Mouse (Mus musculus) stomach, embryonic 16.5 days (tissue): ENCODE measurements around the gene Sema6d. TPM values are rescaled to one million over a fixed set of nuclear protein-coding genes. Genes with fewer than 3 reads are reported as not detected.

Source experiments
- ATAC-seq: fragments of 200-750 bp; cut with Nextera tagmentation; 2 replicates; pipeline ENCODE4 v1.8.0; 2017; ENCODE audit warnings: moderate number of reproducible peaks, moderate TSS enrichment; ENCODE audit not compliant: insufficient read depth, low FRiP score
- H3K27ac ChIP-seq: fragments of 300-500 bp; sonication (generic); 2 replicates; pipeline ENCODE4 v1.5.1; 2014; ENCODE audit warnings: low read length
- H3K27me3 ChIP-seq: fragments of 300-500 bp; sonication (generic); 2 replicates; pipeline ENCODE4 v1.6.1; 2014; ENCODE audit warnings: low read length, control low read depth, mixed read lengths; ENCODE audit not compliant: control insufficient read depth, insufficient read depth
- H3K36me3 ChIP-seq: fragments of 300-500 bp; sonication (generic); 2 replicates; pipeline ENCODE4 v1.6.1; 2014; ENCODE audit warnings: low read length; ENCODE audit not compliant: control insufficient read depth, insufficient read depth
- H3K4me1 ChIP-seq: fragments of 300-500 bp; sonication (generic); 2 replicates; pipeline ENCODE4 v1.6.1; 2014; ENCODE audit warnings: low read length, control low read depth, mixed read lengths; ENCODE audit not compliant: control insufficient read depth, insufficient read depth
- H3K4me2 ChIP-seq: fragments of 300-500 bp; sonication (generic); 2 replicates; pipeline ENCODE4 v1.6.1; 2014; ENCODE audit warnings: low read depth, low read length, mixed read lengths
- H3K4me3 ChIP-seq: fragments of 300-500 bp; sonication (generic); replicated peaks from 2 replicates; pipeline ENCODE4 v1.5.1; 2014; ENCODE audit warnings: mild to moderate bottlenecking, low read length
- H3K9ac ChIP-seq: fragments of 300-500 bp; sonication (generic); 2 replicates; pipeline ENCODE4 v1.6.1; 2014; ENCODE audit warnings: low read length
- H3K9me3 ChIP-seq: fragments of 300-500 bp; sonication (generic); replicated peaks from 2 replicates; pipeline ENCODE4 v1.6.1; 2016; ENCODE audit warnings: low read length, control low read depth; ENCODE audit not compliant: control insufficient read depth
- WGBS: fragments of 180-500 bp; shearing (Covaris S2); extraction: QIAGEN DNeasy Blood & Tissue Kit; methylation state at CpG from one replicate; pipeline ENCODE4 v1.1.7; 2014; 5-methylcytosine and 5-hydroxymethylcytosine counted together
- polyA plus RNA-seq: library from polyadenylated mRNA; unstranded; fragments of >200 nt; fragmentation: Nextera tagmentation; extraction: Ambion mirVana; gene quantifications from 2 replicates; pipeline ENCODE4 v1.2.1, GENCODE M21; 2015

Sema6d gene
- polyA plus RNA-seq, 1 experiment from 2014 or later = 10.4 TPM

DNA sequence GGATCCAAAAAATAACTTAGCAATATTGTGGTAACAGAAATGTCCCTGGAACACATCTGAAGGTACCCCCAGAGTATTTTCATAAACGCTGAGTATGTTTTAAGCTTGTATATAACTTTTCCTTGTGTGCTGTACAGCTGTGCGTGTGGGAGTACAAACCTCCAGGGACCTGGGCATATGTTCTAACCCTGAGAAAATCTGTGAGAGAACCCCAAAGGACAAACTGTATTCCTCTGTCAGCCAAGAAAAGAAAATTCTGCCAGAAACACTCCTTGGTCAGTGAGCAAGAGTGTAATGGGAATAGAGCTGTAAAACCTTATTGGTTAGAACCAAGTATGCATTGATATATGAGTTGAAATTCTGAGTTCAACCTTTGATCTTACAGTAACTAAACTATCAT, 203.8 kb downstream of the Sema6d start:
- 85% methylated on average over 2 of the region's 2 CpGs for WGBS
- no peak overlapping the region for H3K4me2 ChIP-seq
- H3K4me1 ChIP-seq = no peaks in the 10 kb centered on the region
- H3K9me3 ChIP-seq = no peaks in the 10 kb centered on the region
- no peaks in the 10 kb centered on the region for H3K27me3 ChIP-seq
- no peaks in the 10 kb centered on the region for H3K36me3 ChIP-seq
- ATAC-seq = no peak
- no peak overlapping the region for H3K4me3 ChIP-seq
- H3K9ac ChIP-seq = no peak overlapping the region
- no peak overlapping the region for H3K27ac ChIP-seq

DNA sequence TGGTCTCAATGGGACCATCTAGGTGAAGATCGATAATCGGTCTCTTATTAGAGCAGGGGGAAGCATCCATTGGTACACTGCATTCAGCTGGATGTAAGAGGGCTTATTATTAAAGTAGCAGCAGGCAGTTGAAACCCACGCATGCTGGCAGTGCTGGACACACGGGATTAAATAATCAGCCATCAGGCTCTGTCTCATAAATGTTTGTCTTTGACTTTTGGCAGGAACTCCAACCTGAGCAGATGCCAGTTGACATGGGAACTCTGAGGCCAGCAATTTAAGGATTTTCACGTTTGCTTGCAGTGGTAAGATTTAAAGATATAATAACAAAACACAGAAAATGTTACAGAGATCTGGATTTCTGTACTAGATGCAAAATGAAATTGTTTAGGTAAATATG, 208.6 kb downstream of the Sema6d start:
- H3K36me3 ChIP-seq = no peaks in the 10 kb centered on the region
- no peaks in the 10 kb centered on the region for H3K4me1 ChIP-seq
- no peak for ATAC-seq
- no peak overlapping the region for H3K4me2 ChIP-seq
- no peak overlapping the region for H3K4me3 ChIP-seq
- no peak overlapping the region for H3K9ac ChIP-seq
- WGBS = 55% methylated on average over 5 of the region's 5 CpGs
- H3K27me3 ChIP-seq = no peaks in the 10 kb centered on the region
- H3K9me3 ChIP-seq = no peaks in the 10 kb centered on the region
- no peak overlapping the region for H3K27ac ChIP-seq

DNA sequence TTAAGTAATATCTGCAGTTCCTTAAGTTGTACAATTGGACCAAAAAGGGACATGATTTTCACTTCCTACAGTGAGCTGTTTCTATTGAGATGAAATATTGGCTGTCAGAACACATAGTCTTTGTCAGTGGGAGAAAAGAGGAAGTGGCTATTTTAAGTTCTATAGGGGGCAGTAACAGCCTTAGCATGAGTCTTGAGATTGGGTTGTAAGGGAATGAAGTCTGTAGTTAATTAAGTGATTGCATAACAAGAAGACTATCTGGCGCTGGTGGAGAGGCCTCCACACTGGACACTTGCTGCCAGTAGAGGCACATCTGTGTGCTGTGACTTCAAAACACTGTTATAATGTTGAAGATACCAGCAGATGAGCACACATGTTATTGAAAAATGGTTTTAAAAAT, 209.1 kb downstream of the Sema6d start:
- H3K4me2 ChIP-seq = no peak overlapping the region
- no peak overlapping the region for H3K9ac ChIP-seq
- no peak overlapping the region for H3K4me3 ChIP-seq
- no peak overlapping the region for H3K27ac ChIP-seq
- H3K36me3 ChIP-seq = no peaks in the 10 kb centered on the region
- no peaks in the 10 kb centered on the region for H3K9me3 ChIP-seq
- peak; percentile 64; the same call in 1 of the 2 replicates for ATAC-seq
- no peaks in the 10 kb centered on the region for H3K27me3 ChIP-seq
- 33% methylated on average over 1 of the region's 1 CpGs for WGBS
- no peaks in the 10 kb centered on the region for H3K4me1 ChIP-seq

DNA sequence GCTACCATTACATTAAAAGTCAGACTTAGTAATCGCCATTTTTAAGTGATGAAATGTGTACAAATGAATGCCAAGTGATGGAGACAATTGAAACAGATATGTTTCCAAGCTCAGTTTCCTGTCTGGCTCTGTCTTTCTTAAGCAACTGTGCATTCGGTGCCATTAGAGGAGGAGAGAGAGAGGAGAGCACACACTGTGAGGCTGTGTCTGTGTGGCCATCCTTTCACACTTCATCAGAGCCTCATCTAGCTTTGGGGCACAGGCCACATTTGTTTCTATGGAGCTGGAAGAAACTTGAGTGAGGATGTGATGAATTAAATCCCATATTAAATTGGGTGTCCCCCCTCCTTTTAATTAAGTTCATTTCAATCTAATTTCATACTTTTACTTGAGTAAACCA, 218.8 kb downstream of the Sema6d start:
- H3K9me3 ChIP-seq = no peaks in the 10 kb centered on the region
- no peak for ATAC-seq
- H3K4me2 ChIP-seq = no peak overlapping the region
- no peaks in the 10 kb centered on the region for H3K4me1 ChIP-seq
- no peaks in the 10 kb centered on the region for H3K27me3 ChIP-seq
- H3K9ac ChIP-seq = no peak overlapping the region
- H3K27ac ChIP-seq = no peak overlapping the region
- WGBS = 44% methylated on average over 2 of the region's 2 CpGs
- H3K36me3 ChIP-seq = no peaks in the 10 kb centered on the region
- no peak overlapping the region for H3K4me3 ChIP-seq

DNA sequence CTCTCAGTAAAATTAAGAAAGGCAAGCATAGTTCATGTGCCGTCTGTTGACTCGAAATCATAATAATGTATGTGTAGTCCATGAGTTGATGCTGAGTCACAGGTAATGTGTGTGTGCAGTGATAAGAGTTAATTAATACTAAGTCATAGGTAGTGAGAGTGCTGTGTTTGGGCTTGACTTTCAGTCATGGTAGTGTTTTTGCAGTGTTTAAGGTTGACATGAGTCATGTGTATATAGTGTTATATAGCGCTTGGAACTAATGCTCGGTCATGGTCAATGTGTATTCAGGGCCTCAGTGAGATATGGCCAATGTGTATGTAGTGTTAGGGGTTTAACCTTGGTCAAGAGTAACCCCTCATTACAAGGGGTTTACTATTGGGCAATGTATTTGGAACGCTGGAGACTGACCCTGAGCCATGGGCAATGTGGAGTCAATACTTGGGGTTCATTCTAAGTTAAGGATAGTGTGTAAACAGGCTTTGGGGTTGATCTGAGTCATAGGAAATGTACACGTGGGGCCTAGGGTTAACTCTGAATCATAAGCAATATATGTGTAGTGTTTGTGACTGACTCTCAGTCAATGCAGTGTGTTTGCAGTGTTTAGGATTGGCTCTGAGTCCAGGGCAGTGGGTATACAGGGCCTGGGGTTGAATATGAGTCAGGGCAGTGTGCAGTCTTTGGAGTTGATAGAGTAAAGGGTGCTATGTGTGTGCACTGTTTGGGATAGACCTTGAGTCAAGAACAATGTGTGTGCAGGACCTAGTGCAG, 219.8 kb downstream of the Sema6d start:
- H3K4me1 ChIP-seq = no peaks in the 10 kb centered on the region
- peak; percentile 91 for ATAC-seq
- H3K4me3 ChIP-seq = no peak overlapping the region
- no peak overlapping the region for H3K27ac ChIP-seq
- H3K27me3 ChIP-seq = no peaks in the 10 kb centered on the region
- 79% methylated on average over 6 of the region's 6 CpGs for WGBS
- no peak overlapping the region for H3K4me2 ChIP-seq
- H3K36me3 ChIP-seq = no peaks in the 10 kb centered on the region
- H3K9me3 ChIP-seq = no peaks in the 10 kb centered on the region
- H3K9ac ChIP-seq = no peak overlapping the region

DNA sequence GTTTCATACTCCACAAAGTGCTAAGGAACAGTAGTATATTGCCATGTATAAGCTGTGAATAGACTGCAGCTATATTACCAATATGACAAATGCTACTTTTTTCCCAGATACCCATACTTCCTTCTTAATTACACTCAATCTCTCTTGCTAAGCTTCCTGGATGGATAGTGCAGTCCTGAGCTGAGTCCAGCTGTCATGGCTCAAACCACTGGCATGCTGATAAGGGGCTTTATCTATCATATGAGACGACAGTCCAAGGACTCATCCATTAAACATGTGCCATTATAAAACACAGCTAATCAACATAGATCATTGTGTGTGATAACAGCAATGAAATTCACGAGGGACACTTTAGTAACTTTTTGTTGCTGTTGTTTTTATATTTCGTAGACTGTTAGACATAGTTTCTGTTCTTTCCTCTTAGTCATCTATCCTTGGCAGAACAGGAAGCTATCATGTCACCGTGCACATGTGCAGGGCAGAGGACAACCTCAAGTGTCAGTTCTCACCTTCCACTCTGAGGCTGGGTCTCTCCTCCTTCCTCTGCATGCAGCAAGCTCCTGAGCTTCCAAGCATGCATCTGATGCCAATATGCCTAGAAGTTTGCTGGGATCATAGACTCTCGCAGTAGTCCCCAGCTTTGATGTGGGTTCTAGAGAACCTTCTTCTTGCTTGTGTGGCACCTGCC, 232.9 kb downstream of the Sema6d start:
- H3K4me3 ChIP-seq = no peak overlapping the region
- no peaks in the 10 kb centered on the region for H3K36me3 ChIP-seq
- 55% methylated on average over 5 of the region's 5 CpGs for WGBS
- H3K4me1 ChIP-seq = no peaks in the 10 kb centered on the region
- H3K4me2 ChIP-seq = no peak overlapping the region
- no peaks in the 10 kb centered on the region for H3K9me3 ChIP-seq
- no peak for ATAC-seq
- no peak overlapping the region for H3K9ac ChIP-seq
- H3K27me3 ChIP-seq = no peaks in the 10 kb centered on the region
- H3K27ac ChIP-seq = no peak overlapping the region

DNA sequence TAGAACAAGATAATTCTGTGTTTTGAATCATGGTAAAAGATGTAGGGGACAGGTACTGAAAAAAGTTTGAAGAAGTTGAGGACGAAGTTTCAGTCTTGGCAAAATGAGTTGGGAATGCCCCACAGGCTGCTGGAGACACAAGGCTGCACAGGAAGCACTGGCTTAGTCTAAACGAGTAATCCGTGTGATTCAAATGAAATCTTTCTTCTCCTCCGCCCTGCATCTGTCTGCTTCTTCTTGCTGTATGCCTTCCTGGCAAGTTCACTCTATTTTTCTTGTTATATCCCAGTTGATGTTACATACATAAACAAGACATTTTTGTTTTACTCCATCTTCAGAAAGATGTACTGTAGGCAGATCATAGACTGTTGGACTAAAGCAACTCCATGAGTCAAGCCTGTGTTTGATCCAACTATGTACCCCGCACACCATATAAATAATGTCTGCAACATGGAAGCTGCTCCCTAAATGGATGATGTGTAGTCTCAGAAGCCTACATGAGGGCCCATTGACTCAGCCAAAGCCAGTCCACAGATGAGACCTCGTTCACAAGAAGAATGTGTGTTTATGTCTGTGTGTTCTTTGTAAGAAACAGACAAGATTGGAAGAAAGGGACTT, 234.4 kb downstream of the Sema6d start:
- no peak overlapping the region for H3K27ac ChIP-seq
- no peak overlapping the region for H3K9ac ChIP-seq
- peak; percentile 53 for ATAC-seq
- H3K27me3 ChIP-seq = no peaks in the 10 kb centered on the region
- no peaks in the 10 kb centered on the region for H3K9me3 ChIP-seq
- 54% methylated on average over 6 of the region's 6 CpGs for WGBS
- no peaks in the 10 kb centered on the region for H3K36me3 ChIP-seq
- H3K4me3 ChIP-seq = no peak overlapping the region
- no peak overlapping the region for H3K4me2 ChIP-seq
- H3K4me1 ChIP-seq = no peaks in the 10 kb centered on the region

DNA sequence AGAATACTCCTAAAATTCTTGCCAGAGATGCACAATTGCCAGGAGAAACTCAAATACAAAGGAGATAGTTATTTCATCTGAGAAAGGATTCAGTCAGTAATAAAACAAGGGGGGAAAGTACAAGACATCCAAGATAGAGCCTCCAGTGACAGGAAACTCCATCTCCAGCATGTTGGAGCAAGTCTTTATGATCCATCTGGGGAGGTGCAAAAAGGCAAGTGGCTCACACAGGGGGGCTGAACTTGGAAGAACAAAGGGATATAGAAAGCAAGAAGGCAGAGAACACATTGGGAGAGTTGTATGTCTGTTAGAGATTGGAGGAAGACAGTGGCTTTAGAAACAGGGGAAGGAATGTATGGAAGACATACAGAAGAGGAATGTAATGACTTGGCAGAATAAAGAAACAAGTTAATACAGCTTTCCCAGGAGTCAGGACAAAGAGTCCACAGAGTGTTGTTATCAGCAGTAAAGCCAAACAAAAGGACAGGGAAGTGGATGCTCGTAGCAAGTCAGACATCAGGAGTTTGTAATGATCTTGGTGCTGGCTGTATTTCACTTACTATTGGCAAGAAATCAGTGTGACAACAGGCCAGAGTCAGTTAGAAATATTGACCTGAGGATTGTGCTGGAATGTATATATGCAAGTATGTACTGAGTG, 239.8 kb downstream of the Sema6d start:
- no peaks in the 10 kb centered on the region for H3K4me1 ChIP-seq
- H3K27ac ChIP-seq = no peak overlapping the region
- H3K9me3 ChIP-seq = no peaks in the 10 kb centered on the region
- H3K4me2 ChIP-seq = no peak overlapping the region
- H3K27me3 ChIP-seq = no peaks in the 10 kb centered on the region
- no peak for ATAC-seq
- H3K4me3 ChIP-seq = no peak overlapping the region
- no peak overlapping the region for H3K9ac ChIP-seq
- 23% methylated on average over 1 of the region's 1 CpGs for WGBS
- no peaks in the 10 kb centered on the region for H3K36me3 ChIP-seq

DNA sequence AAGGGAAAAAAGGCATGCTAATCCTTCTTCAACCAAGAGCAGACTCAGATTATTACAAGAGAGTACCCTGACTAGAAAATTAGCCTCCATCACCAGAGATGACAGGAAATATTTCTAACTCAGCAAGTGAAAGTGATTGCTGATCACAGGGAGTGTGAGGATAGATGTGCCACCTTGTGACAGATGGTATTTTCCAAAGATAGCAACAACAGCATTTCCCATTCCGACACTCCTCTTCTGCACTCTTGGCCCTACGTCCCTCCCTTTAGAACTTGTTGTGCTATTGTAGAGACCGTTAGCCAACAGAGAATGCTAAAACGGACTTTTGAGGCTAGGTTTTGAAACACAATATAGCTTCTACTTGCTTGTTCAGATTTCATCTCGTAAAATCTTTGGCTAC, 243.1 kb downstream of the Sema6d start:
- Histone ChIP-seq H3K9ac (no peak overlapping the region), H3K9me3 (no peaks in the 10 kb centered on the region), H3K4me3 (no peak overlapping the region), H3K4me2 (no peak overlapping the region), H3K27me3 (no peaks in the 10 kb centered on the region), H3K36me3 (no peaks in the 10 kb centered on the region), H3K27ac (no peak overlapping the region), H3K4me1 (no peaks in the 10 kb centered on the region)
- WGBS = 74% methylated on average over 5 of the region's 5 CpGs
- no peak for ATAC-seq
